Mouse (Mus musculus): Measurements from ENCODE around the gene Apoa4. TPM values are rescaled to one million over a fixed set of nuclear protein-coding genes. Genes with fewer than 3 reads are reported as not detected.

Apoa4 gene
- polyA plus RNA-seq, 1 experiment: 5,196 TPM

DNA sequence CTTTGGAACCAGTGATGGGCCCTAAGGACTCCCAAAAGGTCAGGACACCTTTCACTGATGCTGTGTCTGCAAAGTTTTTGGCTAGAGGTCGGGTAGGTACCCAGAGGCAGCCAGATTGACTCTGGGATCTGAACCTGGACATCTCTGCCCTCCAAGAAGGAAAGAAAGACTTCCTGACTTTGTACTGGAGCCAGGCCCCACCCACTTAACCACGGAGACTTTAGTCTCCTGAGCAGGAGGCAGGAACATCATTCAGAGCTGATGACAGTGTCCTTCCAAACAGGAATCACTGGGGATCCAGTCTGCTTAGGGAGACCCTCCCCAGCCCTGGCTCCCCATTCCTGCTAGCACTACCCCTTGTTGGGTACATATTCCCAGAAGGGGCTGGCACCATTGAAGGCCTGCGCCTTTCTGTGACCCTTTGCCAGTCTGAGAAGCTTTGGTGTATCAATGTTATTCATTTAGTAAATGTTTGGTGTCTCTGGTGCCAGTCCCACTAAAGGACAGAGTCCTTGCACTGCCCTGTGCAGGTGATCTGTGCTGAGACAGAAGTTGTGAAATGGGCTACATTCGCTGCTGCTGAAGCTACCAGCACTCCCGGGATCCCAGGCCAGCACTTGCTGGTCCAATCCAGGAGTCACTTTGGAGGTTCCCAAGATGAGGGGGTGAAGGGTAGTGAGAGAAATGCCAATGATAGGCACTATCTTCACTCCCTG, 15.4 kb upstream of the Apoa4 start:
- peaks cover 50% of the 10 kb centered on the region for H3K4me1 ChIP-seq (ENCODE audit: control insufficient read depth, insufficient read depth, insufficient read length, low read length)
- H3K27ac ChIP-seq (ENCODE audit: insufficient read depth, low read depth, low read length): peak overlapping the region; percentile 99
- peak overlapping the region; percentile 40 for H3K4me3 ChIP-seq (ENCODE audit: low read depth, low read length)
- WGBS: 52% methylated on average over 5 of the region's 5 CpGs
- peaks cover 36% of the 10 kb centered on the region for H3K36me3 ChIP-seq (ENCODE audit: control insufficient read depth, insufficient read depth, low read length)
- TF ChIP-seq POLR2A (IDR thresholded peaks at IDR 0.05; ENCODE audit: low read depth, low read length) (no peak; the same call in 1 of the 2 replicates), CTCF (IDR thresholded peaks at IDR 0.05; ENCODE audit: extremely low read depth, insufficient read length, insufficient replicate concordance, low read depth, low read length) (no peak)
- no peaks in the 10 kb centered on the region for H3K27me3 ChIP-seq (ENCODE audit: control insufficient read depth, insufficient read depth, low read length)

DNA sequence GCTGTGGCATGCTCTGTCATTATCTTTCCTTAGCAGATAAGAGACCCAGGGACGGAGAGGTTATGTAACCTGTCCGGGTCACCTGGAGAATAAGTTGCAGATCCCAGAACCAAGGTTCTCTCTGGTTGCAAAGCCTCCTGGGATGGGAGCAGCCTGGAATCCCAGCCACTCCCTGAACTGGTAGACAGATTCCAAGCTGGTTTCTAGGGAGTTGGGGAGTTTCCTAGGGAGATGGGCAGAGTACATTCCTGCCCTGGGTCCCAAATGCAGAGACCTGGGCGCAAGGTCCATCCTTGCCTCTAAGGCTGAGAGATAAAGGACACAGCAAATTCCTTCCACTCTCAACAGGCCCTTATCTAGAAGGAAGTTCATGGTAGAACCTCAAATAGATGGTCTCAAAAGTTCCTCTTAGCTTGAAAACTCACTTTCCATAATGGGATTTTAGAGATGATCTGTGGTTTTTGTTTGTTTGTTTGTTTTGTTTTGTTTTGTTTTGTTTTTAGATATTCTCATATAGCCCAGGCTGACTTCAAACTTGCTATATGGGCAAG, 13.4 kb upstream of the Apoa4 start:
- Histone ChIP-seq H3K27me3 (ENCODE audit: control insufficient read depth, insufficient read depth, low read length) (no peaks in the 10 kb centered on the region), H3K27ac (ENCODE audit: insufficient read depth, low read depth, low read length) (peak overlapping the region; percentile 99), H3K4me3 (ENCODE audit: low read depth, low read length) (no peak overlapping the region), H3K36me3 (ENCODE audit: control insufficient read depth, insufficient read depth, low read length) (peaks cover 25% of the 10 kb centered on the region), H3K4me1 (ENCODE audit: control insufficient read depth, insufficient read depth, insufficient read length, low read length) (peaks cover 41% of the 10 kb centered on the region)
- TF ChIP-seq POLR2A (IDR thresholded peaks at IDR 0.05; ENCODE audit: low read depth, low read length) (no peak), CTCF (IDR thresholded peaks at IDR 0.05; ENCODE audit: extremely low read depth, insufficient read length, insufficient replicate concordance, low read depth, low read length) (no peak)
- 30% methylated on average over 3 of the region's 3 CpGs for WGBS

DNA sequence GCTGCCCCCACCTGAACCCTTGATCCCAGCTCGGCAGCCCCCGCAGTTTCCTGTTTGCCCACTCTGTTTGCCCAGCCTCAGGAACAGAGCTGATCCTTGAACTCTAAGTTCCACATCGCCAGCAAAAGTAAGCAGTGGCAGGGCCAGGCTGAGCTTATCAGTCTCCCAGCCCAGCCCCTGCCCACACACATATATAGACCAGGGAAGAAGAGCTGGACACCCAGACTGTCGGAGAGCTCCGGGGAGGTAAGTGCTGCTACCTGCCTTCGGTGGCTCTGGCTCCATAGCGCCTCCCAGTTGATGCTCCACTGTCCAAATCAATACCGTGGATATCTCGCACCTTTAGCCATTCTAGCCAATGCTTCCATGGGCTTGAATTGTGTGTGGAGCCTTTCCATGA, 12.0 kb upstream of the Apoa4 start, which contains the start of gene Apoa1:
Gene Apoa1 (plus strand): TSS at position 90 of the 400 bp plus-strand sequence.
- H3K36me3 ChIP-seq (ENCODE audit: control insufficient read depth, insufficient read depth, low read length): peaks cover 22% of the 10 kb centered on the region
- WGBS: 29% methylated on average over 9 of the region's 9 CpGs
- peak within 1 kb of the TSS; percentile 99 for H3K27ac ChIP-seq (ENCODE audit: insufficient read depth, low read depth, low read length)
- peak within 1 kb of the TSS; percentile 78 for H3K4me3 ChIP-seq (ENCODE audit: low read depth, low read length)
- TF ChIP-seq CTCF (IDR thresholded peaks at IDR 0.05; ENCODE audit: extremely low read depth, insufficient read length, insufficient replicate concordance, low read depth, low read length) (no peak), POLR2A (IDR thresholded peaks at IDR 0.05; ENCODE audit: low read depth, low read length) (peak; percentile 93; the same call in 1 of the 2 replicates)
- peaks cover 36% of the 10 kb centered on the region for H3K4me1 ChIP-seq (ENCODE audit: control insufficient read depth, insufficient read depth, insufficient read length, low read length)
- no peaks in the 10 kb centered on the region for H3K27me3 ChIP-seq (ENCODE audit: control insufficient read depth, insufficient read depth, low read length)

DNA sequence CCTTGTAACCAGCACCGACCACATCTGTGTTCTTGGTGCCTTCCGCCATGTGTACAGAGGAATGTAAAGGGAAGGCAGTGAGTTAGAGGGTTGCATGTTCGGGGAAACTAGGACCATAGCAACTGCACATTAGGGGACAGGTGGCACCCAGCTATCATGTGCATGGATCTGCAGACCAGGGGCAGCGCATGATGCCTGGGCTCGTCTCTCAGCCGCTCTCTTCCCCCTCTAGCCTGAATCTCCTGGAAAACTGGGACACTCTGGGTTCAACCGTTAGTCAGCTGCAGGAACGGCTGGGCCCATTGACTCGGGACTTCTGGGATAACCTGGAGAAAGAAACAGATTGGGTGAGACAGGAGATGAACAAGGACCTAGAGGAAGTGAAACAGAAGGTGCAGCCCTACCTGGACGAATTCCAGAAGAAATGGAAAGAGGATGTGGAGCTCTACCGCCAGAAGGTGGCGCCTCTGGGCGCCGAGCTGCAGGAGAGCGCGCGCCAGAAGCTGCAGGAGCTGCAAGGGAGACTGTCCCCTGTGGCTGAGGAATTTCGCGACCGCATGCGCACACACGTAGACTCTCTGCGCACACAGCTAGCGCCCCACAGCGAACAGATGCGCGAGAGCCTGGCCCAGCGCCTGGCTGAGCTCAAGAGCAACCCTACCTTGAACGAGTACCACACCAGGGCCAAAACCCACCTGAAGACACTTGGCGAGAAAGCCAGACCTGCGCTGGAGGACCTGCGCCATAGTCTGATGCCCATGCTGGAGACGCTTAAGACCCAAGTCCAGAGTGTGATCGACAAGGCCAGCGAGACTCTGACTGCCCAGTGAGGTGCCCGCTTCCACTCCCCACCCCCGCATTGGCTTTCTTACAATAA, 10.7 kb upstream of the Apoa4 start:
- H3K4me3 ChIP-seq (ENCODE audit: low read depth, low read length): peak overlapping the region; percentile 78
- peaks cover 30% of the 10 kb centered on the region for H3K4me1 ChIP-seq (ENCODE audit: control insufficient read depth, insufficient read depth, insufficient read length, low read length)
- H3K36me3 ChIP-seq (ENCODE audit: control insufficient read depth, insufficient read depth, low read length): peaks cover 22% of the 10 kb centered on the region
- TF ChIP-seq POLR2A (IDR thresholded peaks at IDR 0.05; ENCODE audit: low read depth, low read length) (no peak; the same call in 1 of the 2 replicates), CTCF (IDR thresholded peaks at IDR 0.05; ENCODE audit: extremely low read depth, insufficient read length, insufficient replicate concordance, low read depth, low read length) (peak; percentile 69)
- WGBS: 15% methylated on average over 37 of the region's 37 CpGs
- H3K27me3 ChIP-seq (ENCODE audit: control insufficient read depth, insufficient read depth, low read length): no peaks in the 10 kb centered on the region
- peak overlapping the region; percentile 99 for H3K27ac ChIP-seq (ENCODE audit: insufficient read depth, low read depth, low read length)

DNA sequence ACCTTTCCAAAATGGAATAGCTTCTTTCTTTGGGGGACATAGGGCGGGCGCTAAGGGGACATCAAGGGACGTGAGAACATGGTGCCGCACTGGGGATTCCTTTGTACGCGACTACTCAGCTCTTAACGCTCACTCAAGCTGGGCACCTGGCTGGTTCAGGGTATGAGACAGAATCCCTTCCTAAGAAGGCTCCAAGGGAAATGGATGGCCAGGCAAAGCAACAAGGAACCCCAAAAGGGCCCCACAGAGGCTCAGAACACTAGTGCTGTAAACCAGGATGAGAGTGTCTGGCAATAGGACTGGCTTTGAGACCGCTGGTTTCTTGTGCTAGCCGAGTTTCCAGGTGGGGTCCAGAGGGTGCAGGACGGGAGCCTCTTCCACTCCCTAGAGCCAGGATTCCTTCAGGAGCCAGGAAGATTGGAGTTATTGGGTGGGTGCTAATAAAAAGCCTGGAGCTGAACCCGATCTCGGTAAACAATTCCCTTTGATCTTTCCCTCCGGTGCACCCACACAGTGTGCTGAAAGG, 10.0 kb upstream of the Apoa4 start:
- Histone ChIP-seq H3K27ac (ENCODE audit: insufficient read depth, low read depth, low read length) (peak overlapping the region; percentile 99), H3K4me3 (ENCODE audit: low read depth, low read length) (peak overlapping the region; percentile 78), H3K36me3 (ENCODE audit: control insufficient read depth, insufficient read depth, low read length) (peaks cover 22% of the 10 kb centered on the region), H3K4me1 (ENCODE audit: control insufficient read depth, insufficient read depth, insufficient read length, low read length) (peaks cover 31% of the 10 kb centered on the region), H3K27me3 (ENCODE audit: control insufficient read depth, insufficient read depth, low read length) (no peaks in the 10 kb centered on the region)
- 14% methylated on average over 13 of the region's 13 CpGs for WGBS
- peak; percentile 11; the same call in 1 of the 2 replicates for TF ChIP-seq POLR2A (IDR thresholded peaks at IDR 0.05; ENCODE audit: low read depth, low read length)
- no peak for TF ChIP-seq CTCF (IDR thresholded peaks at IDR 0.05; ENCODE audit: extremely low read depth, insufficient read length, insufficient replicate concordance, low read depth, low read length)

DNA sequence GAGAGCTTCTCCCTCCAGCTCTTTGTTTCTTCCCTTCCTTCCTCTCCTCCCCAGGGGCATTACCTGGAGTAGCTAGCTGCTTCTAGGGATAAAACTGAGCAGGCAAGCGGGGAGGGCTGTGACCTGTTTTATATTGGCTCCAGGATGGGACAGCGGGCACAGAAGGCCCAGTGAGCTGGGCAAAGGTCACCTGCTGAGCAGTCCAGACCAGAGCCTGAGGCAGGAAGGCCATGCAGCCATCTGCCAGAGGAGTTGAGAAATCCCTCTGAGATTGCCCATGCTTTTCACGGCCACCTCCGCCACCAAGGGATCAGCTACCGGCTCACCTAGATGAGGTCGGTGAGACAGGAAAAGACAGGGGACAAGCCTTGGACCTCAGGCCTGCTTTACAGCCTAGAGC, 5.3 kb upstream of the Apoa4 start:
- H3K27me3 ChIP-seq (ENCODE audit: control insufficient read depth, insufficient read depth, low read length): no peaks in the 10 kb centered on the region
- peaks cover 6% of the 10 kb centered on the region for H3K36me3 ChIP-seq (ENCODE audit: control insufficient read depth, insufficient read depth, low read length)

DNA sequence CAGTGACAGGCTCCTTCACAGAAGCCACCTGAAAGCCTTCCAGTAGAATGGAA, 5.1 kb upstream of the Apoa4 start, which contains the start of gene Apoc3:
Gene Apoc3 (minus strand): TSS at position 41 of the 53 bp plus-strand sequence.
- TF ChIP-seq CTCF (IDR thresholded peaks at IDR 0.05; ENCODE audit: extremely low read depth, insufficient read length, insufficient replicate concordance, low read depth, low read length) (no peak), POLR2A (IDR thresholded peaks at IDR 0.05; ENCODE audit: low read depth, low read length) (no peak)
- H3K4me3 ChIP-seq (ENCODE audit: low read depth, low read length): peak within 1 kb of the TSS; percentile 56
- peak within 1 kb of the TSS; percentile 97 for H3K27ac ChIP-seq (ENCODE audit: insufficient read depth, low read depth, low read length)

More for the DNA sequence above, 5.3 kb upstream of the Apoa4 start:
- peak; percentile 52; the same call in 1 of the 2 replicates for TF ChIP-seq POLR2A (IDR thresholded peaks at IDR 0.05; ENCODE audit: low read depth, low read length)
- TF ChIP-seq CTCF (IDR thresholded peaks at IDR 0.05; ENCODE audit: extremely low read depth, insufficient read length, insufficient replicate concordance, low read depth, low read length): no peak
- WGBS: 44% methylated on average over 6 of the region's 6 CpGs
- peak overlapping the region; percentile 97 for H3K27ac ChIP-seq (ENCODE audit: insufficient read depth, low read depth, low read length)
- peak overlapping the region; percentile 53 for H3K4me3 ChIP-seq (ENCODE audit: low read depth, low read length)
- peaks cover 38% of the 10 kb centered on the region for H3K4me1 ChIP-seq (ENCODE audit: control insufficient read depth, insufficient read depth, insufficient read length, low read length)

More for the DNA sequence above, 5.1 kb upstream of the Apoa4 start, which contains the start of gene Apoc3:
- Histone ChIP-seq H3K4me1 (ENCODE audit: control insufficient read depth, insufficient read depth, insufficient read length, low read length) (peaks cover 40% of the 10 kb centered on the region), H3K27me3 (ENCODE audit: control insufficient read depth, insufficient read depth, low read length) (no peaks in the 10 kb centered on the region), H3K36me3 (ENCODE audit: control insufficient read depth, insufficient read depth, low read length) (peaks cover 4% of the 10 kb centered on the region)
